Mouse (Mus musculus) cerebral cortex, adult 2 months (tissue): Measurements from ENCODE around the gene Marc1.

Experiments used
- WGBS: fragments of 180-500 bp; shearing (Covaris S2); methylation state at CpG from one replicate; pipeline ENCODE4 v1.1.7; 2018; 5-methylcytosine and 5-hydroxymethylcytosine counted together

Gene Marc1

GRCm38 (mm10) chr1:184822678-184823077, 11.6 kb upstream of the Marc1 start:
- 44% methylated on average over 11 of the region's 11 CpGs for WGBS

GRCm38 (mm10) chr1:184817768-184818167, 6.7 kb upstream of the Marc1 start:
- 85% methylated on average over 6 of the region's 6 CpGs for WGBS

GRCm38 (mm10) chr1:184811716-184812250, 670 bp upstream of the Marc1 start:
- 87% methylated on average over 8 of the region's 8 CpGs for WGBS

- 91% methylated on average over 6 of the region's 6 CpGs for WGBS
These were observed 1.5 kb downstream of the Marc1 start for GRCm38 (mm10) chr1:184809578-184810001.

GRCm38 (mm10) chr1:184808418-184809012, 2.6 kb downstream of the Marc1 start:
- WGBS: 88% methylated on average over 17 of the region's 17 CpGs

GRCm38 (mm10) chr1:184807627-184808417, 3.3 kb downstream of the Marc1 start:
- WGBS: 68% methylated on average over 15 of the region's 15 CpGs

GRCm38 (mm10) chr1:184807123-184807522, 4.0 kb downstream of the Marc1 start:
- WGBS: 78% methylated on average over 7 of the region's 7 CpGs

- WGBS: 96% methylated on average over 4 of the region's 4 CpGs
These were observed 5.4 kb downstream of the Marc1 start for GRCm38 (mm10) chr1:184805749-184806148.

- 45% methylated on average over 27 of the region's 27 CpGs for WGBS
These were observed 17.8 kb downstream of the Marc1 start for GRCm38 (mm10) chr1:184793163-184793876.

GRCm38 (mm10) chr1:184791109-184791508, 20.0 kb downstream of the Marc1 start:
- 10% methylated on average over 2 of the region's 2 CpGs for WGBS

- WGBS: 65% methylated on average over 13 of the region's 13 CpGs
These were observed 24.5 kb downstream of the Marc1 start for GRCm38 (mm10) chr1:184786376-184787151.

- 79% methylated on average over 4 of the region's 4 CpGs for WGBS
These were observed 27.5 kb downstream of the Marc1 start for GRCm38 (mm10) chr1:184783641-184784040.

GRCm38 (mm10) chr1:184782161-184782513, 29.0 kb downstream of the Marc1 start:
- WGBS: 80% methylated on average over 14 of the region's 14 CpGs

GRCm38 (mm10) chr1:184781286-184782160, 29.6 kb downstream of the Marc1 start:
- 87% methylated on average over 10 of the region's 10 CpGs for WGBS

GRCm38 (mm10) chr1:184778157-184778556, 33.0 kb downstream of the Marc1 start:
- WGBS: 94% methylated on average over 6 of the region's 6 CpGs

GRCm38 (mm10) chr1:184777061-184777795, 33.9 kb downstream of the Marc1 start:
- WGBS: 31% methylated on average over 22 of the region's 22 CpGs

- WGBS: 70% methylated on average over 9 of the region's 9 CpGs
These were observed 35.8 kb downstream of the Marc1 start for GRCm38 (mm10) chr1:184775289-184775688.

- 18% methylated on average over 9 of the region's 9 CpGs for WGBS
These were observed 39.2 kb downstream of the Marc1 start for GRCm38 (mm10) chr1:184771891-184772249.

- 42% methylated on average over 18 of the region's 18 CpGs for WGBS
These were observed 39.8 kb downstream of the Marc1 start for GRCm38 (mm10) chr1:184771202-184771890.
